Mouse (Mus musculus) kidney, postnatal 36 days (tissue): Measurements from ENCODE around the gene Serpind1.
A peak's percentile ranks its signal among the peaks of the same experiment; 100 is the strongest.

ENCODE experiments used
- DNase-seq, 2 experiments: peaks; one replicate each; pipeline ENCODE4 v3.0.0; 2021 to 2022; ENCODE audit warnings: mixed read lengths in 2 of 2

Serpind1 gene

GRCm38 (mm10) chr16:17356031-17356430 is 24.9 kb downstream of the Serpind1 start:
- no peak for DNase-seq

GRCm38 (mm10) chr16:17358787-17359186 is 27.6 kb downstream of the Serpind1 start:
- no peak for DNase-seq

GRCm38 (mm10) chr16:17382306-17382705 is 51.1 kb downstream of the Serpind1 start:
- no peak for DNase-seq

GRCm38 (mm10) chr16:17383594-17384326 is 52.6 kb downstream of the Serpind1 start:
- DNase-seq, result no peak

- peak in 1 of 2 experiments; percentile 54 for DNase-seq
These were observed 61.6 kb downstream of the Serpind1 start for GRCm38 (mm10) chr16:17392784-17393183.
